Mouse (Mus musculus): ENCODE data around the gene Arhgap28.

The Arhgap28 gene

DNA sequence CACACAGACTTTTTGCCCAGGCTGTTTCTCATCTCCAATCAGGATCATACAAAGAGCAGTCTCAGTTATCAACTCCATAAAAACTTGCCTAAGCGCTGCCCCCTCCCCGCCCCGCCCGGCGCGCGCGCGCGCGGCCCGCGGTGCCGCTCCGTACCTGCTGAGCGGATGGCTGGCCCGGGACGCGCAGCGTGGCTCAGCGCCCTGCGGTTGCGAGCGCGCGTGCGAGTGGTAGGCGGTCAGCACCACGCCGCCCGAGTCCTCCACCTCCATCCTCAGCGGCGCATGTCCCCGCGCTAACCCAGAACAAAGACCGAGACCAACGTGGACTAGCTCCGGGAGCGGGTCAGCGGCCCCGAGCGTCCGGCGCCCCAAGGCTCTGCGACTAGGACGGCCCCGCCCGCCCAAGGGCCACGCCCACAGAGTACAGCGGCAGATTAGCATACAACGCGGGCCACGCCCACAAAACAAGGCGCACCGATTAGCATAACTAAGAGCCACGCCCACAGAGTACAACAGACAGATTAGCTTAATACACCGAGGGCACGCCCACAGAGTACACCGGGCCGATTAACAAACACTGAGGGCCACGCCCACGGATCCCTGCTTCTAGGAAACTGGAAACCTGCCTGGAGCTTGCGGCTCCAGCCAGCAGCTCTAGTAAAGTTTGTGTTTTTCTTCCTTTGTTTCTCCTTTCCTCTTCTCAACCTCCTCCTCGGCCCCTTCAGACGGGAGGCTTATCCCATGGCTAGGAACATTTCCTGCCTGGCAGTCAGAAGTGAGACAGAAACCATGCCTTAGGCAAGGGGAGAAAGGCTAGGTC lies at the start of gene Arhgap28:
Gene Arhgap28, minus strand, starts transcription at position 380 of the 820 bp plus-strand sequence.
- DNase-seq (ENCODE audit: low spot score in 2 of 2): peak; percentile 66 to 82

DNA sequence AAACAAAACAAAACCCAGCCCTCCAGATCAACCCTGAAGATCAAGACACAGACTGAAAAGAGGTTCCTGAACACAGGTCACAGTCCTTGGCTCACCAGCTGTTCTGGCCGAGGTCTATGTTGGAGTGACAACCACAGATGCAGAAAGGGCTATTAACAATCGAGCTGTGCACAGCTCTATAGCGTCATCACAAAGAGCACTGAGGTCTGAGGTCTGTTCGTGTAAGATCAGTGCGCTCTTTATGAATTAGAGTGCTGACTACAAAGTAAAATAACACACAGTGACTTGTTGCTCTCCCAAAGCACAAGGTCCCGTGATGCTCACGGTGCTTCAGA lies 42.4 kb upstream of the Arhgap28 start:
- no peak for DNase-seq (ENCODE audit: low spot score in 2 of 2)

DNA sequence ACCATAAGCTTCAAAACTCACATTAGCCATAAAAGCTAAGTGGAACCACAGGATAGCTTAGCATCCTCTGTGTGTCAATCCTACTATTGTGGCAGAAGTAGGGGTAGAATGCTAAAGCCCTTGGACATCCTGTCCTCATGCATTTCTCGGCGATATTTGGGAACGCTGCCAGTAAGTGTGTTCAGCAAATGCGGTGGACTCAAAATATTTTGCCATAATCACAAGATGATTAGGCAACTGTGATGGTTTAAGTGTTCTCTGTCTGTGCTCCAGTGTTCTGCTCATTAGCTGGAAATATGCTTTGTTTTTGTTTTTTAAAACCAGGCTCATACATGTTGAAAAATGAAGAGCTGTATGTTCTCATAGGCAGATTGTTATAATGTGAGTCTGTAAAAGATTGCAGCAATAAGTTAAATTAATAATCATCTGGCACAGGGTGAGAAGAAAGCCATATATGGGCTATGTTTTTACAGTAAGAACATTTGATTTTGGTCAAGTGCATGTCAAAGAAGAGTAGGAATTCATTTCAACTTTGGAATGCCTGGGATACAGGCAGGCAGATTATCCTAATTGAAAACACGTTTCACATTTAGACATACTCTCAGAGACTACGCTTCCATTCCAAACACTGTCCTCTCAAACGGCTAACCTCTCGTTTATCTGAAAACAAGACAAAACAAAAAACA lies 41.9 kb upstream of the Arhgap28 start:
- no peak for DNase-seq (ENCODE audit: low spot score in 2 of 2)

DNA sequence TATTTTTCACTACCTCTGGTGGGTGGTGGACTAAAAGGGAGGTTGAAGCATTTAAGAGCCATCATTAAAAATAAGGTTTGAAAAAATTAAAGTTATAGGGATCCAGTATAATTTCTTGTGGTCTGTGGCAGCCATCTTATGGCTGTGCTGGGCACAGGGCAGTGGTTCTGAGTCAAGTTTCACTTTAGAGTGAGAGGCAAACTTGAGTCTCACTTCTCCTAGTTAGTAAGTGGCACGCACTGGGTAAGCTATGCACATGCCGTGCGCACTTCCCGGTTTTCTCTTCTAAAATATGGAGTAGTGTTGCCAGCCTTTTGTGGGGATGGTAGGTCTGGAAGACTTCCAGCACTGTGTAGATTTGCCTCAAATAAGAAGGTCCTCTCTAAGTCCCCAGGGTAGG lies 38.5 kb upstream of the Arhgap28 start:
- no peak for DNase-seq (ENCODE audit: low spot score in 2 of 2)

DNA sequence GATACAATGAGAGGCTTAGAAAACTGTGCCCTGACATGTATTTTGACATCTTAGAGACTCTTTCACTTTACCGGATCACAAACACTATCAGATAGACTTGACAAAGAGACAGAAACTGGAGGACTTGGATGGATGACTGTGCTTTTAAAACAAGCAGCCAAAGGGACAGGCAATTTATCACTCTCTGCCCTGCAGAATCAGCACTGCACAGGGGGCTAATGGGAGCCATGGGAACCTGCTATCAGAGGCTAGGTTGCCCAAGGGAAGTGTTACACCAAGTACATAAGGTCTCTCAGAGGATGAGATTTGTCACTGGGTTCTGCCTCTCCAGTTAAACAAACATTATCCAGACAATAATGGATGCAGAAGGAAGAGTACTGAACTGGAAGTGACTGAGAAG lies 33.1 kb upstream of the Arhgap28 start:
- DNase-seq (ENCODE audit: low spot score in 2 of 2): no peak

DNA sequence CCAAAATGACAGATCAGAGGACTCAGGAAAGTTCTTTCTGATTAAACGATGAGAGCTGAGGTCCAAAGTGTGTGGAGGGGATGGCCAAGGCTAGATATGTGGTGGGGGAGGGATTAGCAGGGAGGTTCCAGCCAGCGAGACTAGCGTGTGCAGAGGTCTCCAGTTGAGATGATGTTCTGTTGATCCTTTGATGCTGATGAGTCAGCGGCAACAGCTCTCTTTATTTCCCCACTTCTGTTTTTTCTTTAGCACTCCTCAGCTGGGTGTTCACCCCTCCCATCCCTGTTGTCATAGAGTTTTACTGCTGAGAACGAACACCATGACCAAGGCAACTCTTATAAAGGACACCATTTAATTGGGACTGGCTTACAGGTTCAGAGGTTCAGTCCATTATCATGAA lies 25.6 kb upstream of the Arhgap28 start:
- DNase-seq (ENCODE audit: low spot score in 2 of 2): no peak

DNA sequence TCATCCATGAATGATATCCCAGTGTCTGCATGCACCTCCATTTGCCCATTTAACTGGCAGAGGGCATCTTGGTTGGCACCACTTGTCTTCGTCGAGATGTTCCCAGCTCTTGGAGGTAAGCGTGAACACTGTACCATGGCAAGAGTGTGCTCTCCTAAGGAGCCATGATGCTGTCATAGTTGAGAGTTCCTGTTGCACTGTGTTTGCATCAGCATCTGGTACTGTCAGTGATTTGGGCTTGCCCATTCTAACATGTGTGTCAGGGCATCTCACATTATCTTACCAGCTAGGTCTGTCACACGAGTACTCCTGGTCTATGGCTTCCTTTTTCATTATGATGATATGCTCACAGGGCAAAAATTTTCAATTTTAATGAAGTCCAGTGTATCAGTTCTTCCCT lies 24.6 kb upstream of the Arhgap28 start:
- no peak for DNase-seq (ENCODE audit: low spot score in 2 of 2)

DNA sequence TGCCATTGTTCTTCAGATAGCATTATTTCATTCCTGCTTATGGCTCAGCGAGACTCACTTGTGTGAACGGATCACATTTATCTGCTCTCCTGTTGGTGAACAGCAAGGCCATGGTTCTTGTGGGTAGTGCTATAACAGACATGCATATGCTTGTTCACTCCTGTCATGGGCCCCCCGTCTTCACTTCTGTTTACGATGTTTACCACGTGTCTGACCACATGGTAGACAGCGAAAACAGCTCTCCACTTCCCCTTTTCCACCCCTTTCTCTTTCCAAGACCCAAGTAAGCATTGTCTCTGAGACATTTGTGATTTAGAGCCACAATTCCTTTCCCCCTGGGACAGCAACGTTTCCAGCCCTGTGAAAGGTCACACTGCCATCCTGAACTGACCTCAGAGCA lies 20.4 kb upstream of the Arhgap28 start:
- DNase-seq (ENCODE audit: low spot score in 2 of 2): no peak

DNA sequence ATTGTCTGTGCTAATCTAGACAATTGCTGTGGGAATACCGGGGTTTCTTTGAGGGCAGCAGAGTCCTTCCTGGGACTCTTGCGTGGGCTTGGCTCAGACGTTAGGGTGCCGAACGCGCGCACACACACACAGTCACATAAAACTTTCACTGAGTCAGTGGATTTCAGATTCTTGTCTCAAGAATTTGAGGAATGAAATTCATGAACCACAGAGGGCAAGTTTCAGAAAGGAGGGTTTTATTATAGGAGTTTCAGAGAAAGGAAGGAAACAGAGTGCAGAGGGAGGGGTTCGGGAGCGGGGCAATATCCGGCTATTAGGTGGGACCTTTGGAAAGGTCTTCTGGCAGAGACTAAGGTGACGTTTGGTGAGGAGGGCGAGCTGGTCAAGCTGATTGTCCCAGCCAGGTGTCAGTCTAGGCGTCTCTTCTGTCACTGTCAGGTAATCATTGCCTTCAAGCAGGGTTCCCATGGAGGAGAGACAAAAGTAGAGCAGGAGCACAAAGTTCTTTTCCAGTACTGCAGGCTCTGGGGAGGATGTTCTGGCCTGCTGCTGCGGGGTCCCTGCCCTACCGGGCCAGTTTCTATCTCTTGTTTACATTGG lies 15.6 kb upstream of the Arhgap28 start:
- no peak for DNase-seq (ENCODE audit: low spot score in 2 of 2)

DNA sequence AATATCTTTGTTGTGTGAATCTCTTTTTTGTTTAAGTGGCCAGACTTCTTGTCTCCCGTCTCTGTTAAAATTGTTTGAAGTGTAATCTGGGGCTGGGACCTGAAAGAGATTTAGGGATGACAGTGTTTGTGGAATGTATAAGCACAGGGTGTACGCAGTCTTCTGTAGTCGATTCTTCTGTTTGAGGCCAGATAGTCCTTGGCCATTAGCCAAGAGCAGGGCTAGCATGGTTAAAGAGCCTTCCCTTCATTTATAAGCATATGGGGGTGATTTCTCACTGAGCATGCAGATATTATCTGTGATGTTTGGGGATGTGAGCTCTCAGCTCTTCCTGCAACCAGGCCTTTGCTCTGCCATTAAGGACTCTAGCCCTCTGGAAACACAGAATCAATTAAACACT lies 13.2 kb upstream of the Arhgap28 start:
- no peak for DNase-seq (ENCODE audit: low spot score in 2 of 2)

DNA sequence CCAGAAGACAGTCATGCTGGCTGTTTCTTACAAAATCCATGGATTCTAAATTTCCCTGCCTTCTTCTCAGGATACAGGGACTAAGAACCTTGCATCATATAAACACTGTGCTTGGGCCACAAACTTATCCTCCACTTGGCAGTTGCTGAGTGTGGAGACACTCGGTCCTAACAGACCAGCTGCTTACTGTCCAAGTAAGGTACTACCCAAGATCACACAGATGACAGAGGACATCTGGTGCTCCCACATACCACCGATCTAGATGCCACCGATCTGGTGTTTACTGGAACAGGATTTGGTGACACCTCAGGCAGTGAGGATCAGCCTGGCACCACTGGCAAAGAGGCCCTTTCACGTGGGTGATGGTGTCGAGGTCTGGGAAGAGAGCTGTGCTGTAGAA lies 7.7 kb upstream of the Arhgap28 start:
- no peak for DNase-seq (ENCODE audit: low spot score in 2 of 2)

DNA sequence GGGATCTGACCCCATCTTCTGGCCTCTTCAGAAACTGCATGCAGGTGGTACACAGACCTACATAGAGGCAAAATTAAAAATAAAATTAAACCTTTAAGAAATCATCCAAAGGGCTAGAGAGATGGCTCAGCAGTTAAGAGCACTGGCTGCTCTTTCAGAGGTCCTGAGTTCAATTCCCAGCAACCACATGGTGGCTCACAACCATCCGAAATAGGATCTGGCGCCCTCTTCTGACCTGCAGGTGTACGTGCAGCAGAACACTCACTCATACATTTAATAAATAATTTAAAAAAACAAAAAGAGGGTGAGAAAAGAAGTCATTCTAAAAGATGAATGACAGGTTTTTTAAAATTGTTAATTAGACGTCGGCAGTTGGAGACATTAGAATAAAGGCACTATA lies 6.1 kb upstream of the Arhgap28 start:
- DNase-seq (ENCODE audit: low spot score in 2 of 2): no peak

DNA sequence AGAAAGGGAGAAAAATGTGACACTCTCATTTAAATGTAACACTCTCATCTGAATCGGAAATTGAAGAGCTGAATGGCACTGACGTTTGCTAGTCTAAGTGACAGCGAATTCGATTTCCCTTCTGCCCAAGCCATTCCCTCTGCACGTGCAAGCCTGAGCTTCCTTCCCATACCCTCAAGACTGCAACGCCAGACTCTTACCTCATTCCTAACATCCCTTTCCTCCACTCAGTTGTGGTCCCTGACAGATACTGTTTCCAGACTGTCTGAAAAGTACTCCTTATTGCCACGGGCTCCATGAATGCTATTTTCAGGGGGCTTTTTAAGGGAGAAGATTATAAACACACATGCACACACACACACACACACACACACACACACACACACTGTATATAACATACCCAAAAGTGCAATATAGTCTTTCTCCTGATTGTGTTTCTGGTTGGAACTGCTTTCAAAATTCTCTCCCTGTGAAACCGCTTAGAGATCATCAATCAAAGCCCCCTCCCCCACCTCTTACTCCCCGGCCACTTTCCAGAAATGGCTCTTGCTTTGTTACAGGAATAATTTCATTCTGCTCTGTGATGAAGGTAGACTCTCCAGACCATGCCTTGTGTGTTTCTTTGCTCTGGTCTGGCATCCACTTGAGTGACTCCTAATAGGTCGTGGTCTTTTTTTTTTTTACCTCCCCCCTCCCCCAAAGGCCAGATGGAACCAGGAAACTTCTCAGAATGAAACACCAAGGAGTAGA lies 836 bp upstream of the Arhgap28 start:
- DNase-seq (ENCODE audit: low spot score in 2 of 2): no peak

DNA sequence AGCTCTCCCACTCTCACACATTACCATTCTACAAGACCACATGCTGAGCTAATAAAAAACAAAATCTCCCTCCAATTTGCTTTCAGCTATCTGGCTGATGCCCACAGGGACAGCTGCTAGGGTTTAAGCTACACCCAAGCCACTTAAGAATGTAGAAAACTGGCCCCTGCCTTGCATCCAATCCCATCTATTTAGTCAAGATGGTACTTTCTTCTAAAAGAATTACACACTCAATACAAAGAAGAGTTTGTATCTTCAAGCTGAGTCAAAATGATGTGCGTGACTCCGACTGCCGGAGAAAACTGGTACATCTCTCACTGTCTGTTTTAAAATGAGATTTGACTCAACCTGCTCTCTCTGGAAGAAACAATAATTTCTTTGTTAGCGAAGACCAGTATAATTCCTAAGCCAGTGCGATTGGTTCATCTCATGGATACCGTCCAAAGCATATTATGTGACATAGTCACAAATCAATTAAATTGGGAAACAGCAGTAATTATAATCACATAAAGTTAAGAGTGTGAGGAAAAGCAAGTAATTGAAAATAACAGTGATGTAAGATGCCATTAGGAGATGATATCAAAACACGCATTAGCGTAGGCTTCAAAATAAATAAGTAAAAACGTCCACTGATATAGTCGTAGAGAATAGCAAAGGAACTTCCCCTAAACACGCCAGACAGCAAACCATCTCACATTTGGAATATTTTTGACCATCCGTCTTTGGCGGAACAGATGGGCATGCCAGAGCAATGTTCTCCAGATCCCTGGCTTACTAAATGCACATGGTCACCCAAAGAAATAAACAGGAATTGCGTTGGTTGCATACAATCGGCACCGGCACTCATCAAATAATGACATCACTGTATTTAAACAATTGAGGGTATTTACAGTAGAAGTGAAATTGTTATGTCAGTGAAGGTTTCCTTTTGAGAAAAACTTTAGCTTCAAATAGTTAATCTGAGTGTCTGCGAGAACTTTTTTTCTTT lies 1.0 kb downstream of the Arhgap28 start:
- DNase-seq (ENCODE audit: low spot score in 2 of 2): no peak

DNA sequence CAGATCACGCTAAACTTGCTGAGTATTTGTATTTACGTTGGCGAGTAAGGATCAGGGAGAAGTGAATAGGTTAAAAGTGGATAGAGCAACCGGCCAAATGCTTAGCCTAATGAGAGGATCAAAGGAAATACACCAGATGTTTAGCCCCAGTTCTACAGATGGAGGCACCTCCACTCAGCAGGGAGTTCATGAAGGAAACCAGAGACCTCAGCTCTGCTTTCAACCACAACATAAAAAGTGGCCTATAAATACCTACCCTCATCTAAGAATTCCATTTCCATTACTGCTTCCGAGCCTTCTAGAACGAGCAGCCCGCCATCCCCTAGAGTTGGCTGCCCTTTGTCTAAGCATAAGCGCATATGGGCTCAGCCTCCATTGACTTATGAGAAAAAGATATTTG lies 4.1 kb downstream of the Arhgap28 start:
- no peak for DNase-seq (ENCODE audit: low spot score in 2 of 2)

DNA sequence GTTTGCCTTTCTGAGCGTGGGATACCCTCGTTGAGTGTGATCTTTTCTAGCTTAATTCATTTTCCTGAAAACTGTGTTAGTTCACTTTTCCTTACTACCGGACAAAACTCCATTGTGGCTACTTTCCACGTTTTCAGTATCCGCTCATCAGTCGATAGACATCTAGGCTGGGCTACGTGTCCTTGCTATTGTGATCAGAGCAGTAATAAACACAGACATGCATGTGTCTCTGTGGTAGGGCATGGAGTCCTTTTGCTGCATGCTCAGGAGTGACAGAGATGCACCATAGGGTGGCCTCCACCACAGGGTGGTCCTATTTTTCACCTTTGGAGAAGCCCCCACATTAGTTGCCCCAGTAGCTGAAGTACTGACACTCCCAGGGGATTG lies 7.2 kb downstream of the Arhgap28 start:
- DNase-seq (ENCODE audit: low spot score in 2 of 2): no peak

DNA sequence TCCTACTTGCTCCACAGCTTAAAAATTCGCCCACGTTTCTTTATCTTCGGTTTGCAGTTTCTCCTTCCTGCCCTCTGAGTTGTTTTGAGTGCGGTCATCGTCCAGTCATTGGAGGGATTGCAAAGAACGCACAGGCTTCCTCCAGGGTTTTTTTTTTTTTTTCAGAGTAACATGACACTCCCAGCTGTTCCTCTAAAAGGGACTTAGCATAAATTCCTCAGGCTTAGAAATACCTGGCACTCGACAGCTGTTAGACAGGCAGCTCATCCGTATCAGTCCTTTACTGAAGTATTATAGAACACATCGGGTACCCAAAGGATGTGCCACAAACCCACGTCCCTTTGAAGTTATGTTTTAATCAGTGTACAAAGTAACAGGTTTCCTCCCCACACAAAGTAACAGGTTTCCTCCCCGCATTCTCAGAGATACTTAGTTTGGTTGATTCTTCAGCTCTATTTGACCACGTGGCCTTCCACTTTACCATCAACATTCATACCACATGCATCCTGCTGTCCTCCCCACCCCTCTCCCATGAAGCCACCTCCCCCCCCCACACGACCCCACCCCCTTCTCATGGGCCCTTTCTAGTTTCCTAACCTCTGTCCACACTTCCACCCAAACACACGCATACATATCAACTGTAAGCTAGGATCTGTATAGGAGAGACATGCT lies 7.7 kb downstream of the Arhgap28 start:
- no peak for DNase-seq (ENCODE audit: low spot score in 2 of 2)

DNA sequence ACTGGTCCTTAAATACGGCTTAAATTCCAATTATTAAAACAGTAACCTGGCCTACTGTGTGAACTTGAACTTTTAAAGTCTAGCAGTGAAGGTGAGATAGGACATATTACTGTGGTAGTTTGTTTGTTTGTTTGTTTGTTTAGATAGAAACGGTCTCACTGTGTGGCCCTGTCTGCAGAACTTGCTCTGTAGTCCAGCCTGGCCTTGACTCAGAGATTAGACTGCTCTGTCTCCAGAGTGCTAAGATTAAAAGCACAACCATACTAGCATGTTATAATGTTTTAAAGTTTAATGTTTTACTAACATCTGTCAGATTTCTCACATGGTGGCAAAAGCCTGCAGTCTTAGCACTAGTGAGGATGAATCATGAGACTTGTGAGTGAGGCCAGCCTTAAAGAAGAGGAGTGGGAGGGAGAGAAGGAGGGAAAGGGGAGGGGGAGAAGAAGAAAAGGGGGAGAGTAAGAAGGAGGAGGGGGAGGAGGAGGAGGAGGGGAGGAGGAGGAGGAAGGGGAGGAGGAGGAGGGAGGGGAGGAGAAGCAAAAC lies 8.6 kb downstream of the Arhgap28 start:
- DNase-seq (ENCODE audit: low spot score in 2 of 2): no peak

DNA sequence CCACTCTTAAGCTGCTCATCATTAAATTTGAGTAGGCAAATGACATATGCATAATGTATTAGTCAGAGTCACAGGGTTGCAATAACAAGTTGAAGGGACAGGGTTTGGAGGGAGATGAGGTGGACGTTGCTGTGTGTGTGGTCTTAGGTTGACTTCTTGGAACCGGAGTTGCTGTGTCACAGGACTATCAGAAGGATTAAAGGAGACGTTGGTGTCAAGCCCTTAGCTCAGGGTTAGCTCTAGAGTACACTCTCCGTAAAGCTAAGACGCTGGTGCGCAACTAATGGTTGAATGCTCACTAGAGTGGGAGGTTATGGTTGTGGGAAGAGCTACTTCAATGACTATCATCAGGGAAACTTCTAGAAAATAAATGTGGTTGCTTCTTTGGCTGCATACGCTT lies 9.1 kb downstream of the Arhgap28 start:
- DNase-seq (ENCODE audit: low spot score in 2 of 2): no peak

DNA sequence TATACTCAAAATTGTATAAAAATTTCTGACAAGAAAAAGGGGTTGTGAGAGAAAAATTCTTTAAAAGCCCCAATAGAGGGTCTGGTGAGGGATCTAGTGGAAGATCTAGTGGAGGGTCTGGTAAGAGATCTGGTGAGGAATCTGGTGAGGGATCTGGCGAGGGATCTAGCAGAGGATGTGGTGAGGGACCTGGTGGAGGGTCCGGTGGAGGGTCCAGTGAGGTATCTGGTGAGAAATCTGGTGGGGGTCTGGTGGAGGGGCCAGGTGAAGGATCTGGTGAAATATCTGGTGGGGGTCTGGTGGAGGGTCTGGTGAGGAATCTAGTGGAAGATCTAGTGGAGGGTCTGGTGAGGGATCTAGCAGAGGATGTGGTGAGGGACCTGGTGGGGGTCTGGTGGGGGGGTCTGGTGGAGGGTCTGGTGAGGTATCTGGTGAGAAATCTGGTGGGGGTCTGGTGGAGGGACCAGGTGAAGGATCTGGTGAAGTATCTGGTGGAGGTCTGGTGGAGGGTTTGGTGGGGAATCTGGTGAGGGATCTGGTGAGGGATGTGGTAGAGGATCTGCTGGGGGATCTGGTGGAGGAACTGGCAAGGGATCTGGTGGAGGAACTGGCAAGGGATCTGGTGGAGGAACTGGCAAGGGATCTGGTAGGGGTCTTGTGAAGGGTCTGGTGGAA lies 10.4 kb downstream of the Arhgap28 start:
- no peak for DNase-seq (ENCODE audit: low spot score in 2 of 2)
